Mouse (Mus musculus): ENCODE results near the gene Mmadhc. TPM values are rescaled to one million over a fixed set of nuclear protein-coding genes. Genes with fewer than 3 reads are reported as not detected.

Gene Mmadhc
- 10 to 100 TPM; 44.6 to 56.4 (median 45.4) TPM for polyA plus RNA-seq (2017; shearing (Covaris generic))

- ATAC-seq = peak; percentile 91
These were observed at the start of gene Mmadhc for GRCm38 (mm10) chr2:50296109-50296986. Mmadhc (minus strand) TSS chr2:50296801.

GRCm38 (mm10) chr2:50343598-50343997, 47.0 kb upstream of the Mmadhc start:
- ATAC-seq = no peak

- no peak for ATAC-seq
These were observed 42.5 kb upstream of the Mmadhc start for GRCm38 (mm10) chr2:50339061-50339460.

GRCm38 (mm10) chr2:50337596-50337995, 41.0 kb upstream of the Mmadhc start:
- no peak for ATAC-seq

GRCm38 (mm10) chr2:50331716-50332270, 35.2 kb upstream of the Mmadhc start:
- no peak for ATAC-seq

- no peak for ATAC-seq
These were observed 31.6 kb upstream of the Mmadhc start for GRCm38 (mm10) chr2:50328181-50328580.

GRCm38 (mm10) chr2:50324799-50325198, 28.2 kb upstream of the Mmadhc start:
- ATAC-seq = no peak

GRCm38 (mm10) chr2:50306663-50307320, 10.2 kb upstream of the Mmadhc start:
- ATAC-seq = peak; percentile 48

- no peak for ATAC-seq
These were observed 8.4 kb upstream of the Mmadhc start for GRCm38 (mm10) chr2:50304824-50305577.

GRCm38 (mm10) chr2:50296987-50297350, 368 bp upstream of the Mmadhc start:
- ATAC-seq = no peak

GRCm38 (mm10) chr2:50295562-50295961, 1.0 kb downstream of the Mmadhc start:
- ATAC-seq = no peak

GRCm38 (mm10) chr2:50294084-50294483, 2.5 kb downstream of the Mmadhc start:
- ATAC-seq = no peak

- ATAC-seq = no peak
These were observed 3.0 kb downstream of the Mmadhc start for GRCm38 (mm10) chr2:50293572-50293971.

GRCm38 (mm10) chr2:50291901-50292300, 4.7 kb downstream of the Mmadhc start:
- no peak for ATAC-seq

GRCm38 (mm10) chr2:50290754-50291153, 5.8 kb downstream of the Mmadhc start:
- ATAC-seq = peak; percentile 72

GRCm38 (mm10) chr2:50284781-50285180, 11.8 kb downstream of the Mmadhc start:
- peak; percentile 39 for ATAC-seq

GRCm38 (mm10) chr2:50284040-50284439, 12.6 kb downstream of the Mmadhc start:
- ATAC-seq = no peak

GRCm38 (mm10) chr2:50276715-50277114, 19.9 kb downstream of the Mmadhc start:
- ATAC-seq = no peak

- ATAC-seq = no peak
These were observed 23.2 kb downstream of the Mmadhc start for GRCm38 (mm10) chr2:50273415-50273814.

- ATAC-seq = no peak
These were observed 24.4 kb downstream of the Mmadhc start for GRCm38 (mm10) chr2:50272165-50272564.

GRCm38 (mm10) chr2:50268514-50268913, 28.1 kb downstream of the Mmadhc start:
- no peak for ATAC-seq

- ATAC-seq = no peak
These were observed 29.6 kb downstream of the Mmadhc start for GRCm38 (mm10) chr2:50267046-50267445.

Measured in inflammation-experienced regulatory T-cells, adult 6 months (primary cell).